Comparison of ENCODE assay signal across 14 mouse cellular contexts in genomic region chr2:40478747-40479662, GRCm38 (mm10).
A peak's percentile ranks its signal among the peaks of the same experiment; 100 is the strongest.
DNase-seq lines count a peak whose midpoint lies in the region; ATAC-seq and TF ChIP-seq lines count a peak whose summit lies in the region.
"Had no signal": no experiment of that assay in that cellular context is flagged by ENCODE, and none has a peak within 500 bp of the region (broad histone marks: within the 10 kb centered on the region; RNA-seq: fewer than 3 reads in every experiment).

No protein-coding gene starts in this region.

- peak; percentile 67 for ATAC-seq in forebrain, embryonic 13.5 days
- peak; percentile 69 for ATAC-seq in kidney, embryonic 15.5 days (replicated peaks; ENCODE audit: low FRiP score)
- no peak for ATAC-seq in megakaryocyte, adult 5-6 weeks (ENCODE audit: poor library complexity, severe bottlenecking)
- ATAC-seq: intestine, embryonic 16.5 days had no signal

- intact Hi-C loops in left cerebral cortex, postnatal 4 days (cut with DNase I) = no loop called here
- intact Hi-C loops in left cerebral cortex, postnatal 10 days (cut with DNase I) = no loop called here

- no peak for TF ChIP-seq POLR2A in thymus, adult 2 months (IDR thresholded peaks at IDR 0.05; ENCODE audit: control insufficient read depth, extremely low read depth, insufficient read depth, low read length, poor library complexity)

- no peak overlapping the region for H3K27ac ChIP-seq in forebrain, embryonic 13.5 days
- H3K27ac ChIP-seq in kidney, embryonic 15.5 days = no peak overlapping the region
- H3K27ac ChIP-seq in thymus, adult 2 months (ENCODE audit: control insufficient read depth, insufficient read depth, low read length) = no peak overlapping the region

- peak; percentile 4 for DNase-seq in left cerebral cortex, postnatal 4 days
- no peak for DNase-seq in left cerebral cortex, postnatal 10 days (ENCODE audit: extremely low spot score in 1 of 2, low spot score in 2 of 2)
- DNase-seq in retina, embryonic 14.5 days (ENCODE audit: low spot score) = peak; percentile 58
- DNase-seq in thymus, adult 2 months = no peak
- no peak for DNase-seq in cerebellum, adult 11 months
- DNase-seq: adrenal gland, adult 2 months; cerebellum, adult 11-12 months; gastrocnemius, postnatal 14 days; lung, adult 18-20 months; thymus, postnatal 36 days had no signal

- no peak overlapping the region for H3K4me3 ChIP-seq in forebrain, embryonic 13.5 days
- H3K4me3 ChIP-seq in kidney, embryonic 15.5 days (replicated peaks) = no peak overlapping the region
- no peak overlapping the region for H3K4me3 ChIP-seq in thymus, adult 2 months (ENCODE audit: control insufficient read depth, insufficient read depth, low read length)

- H3K27me3 ChIP-seq in forebrain, embryonic 13.5 days = no peaks in the 10 kb centered on the region
- no peaks in the 10 kb centered on the region for H3K27me3 ChIP-seq in kidney, embryonic 15.5 days
- H3K27me3 ChIP-seq in thymus, adult 2 months (ENCODE audit: control insufficient read depth, insufficient read depth, low read length) = no peaks in the 10 kb centered on the region

- TF ChIP-seq CTCF in thymus, adult 2 months (IDR thresholded peaks at IDR 0.05; ENCODE audit: borderline replicate concordance, control insufficient read depth, extremely low read depth, insufficient read depth, low read length, poor library complexity) = no peak

- H3K9me3 ChIP-seq in forebrain, embryonic 13.5 days (replicated peaks) = no peaks in the 10 kb centered on the region
- H3K9me3 ChIP-seq in kidney, embryonic 15.5 days (replicated peaks) = no peaks in the 10 kb centered on the region

- H3K36me3 ChIP-seq in forebrain, embryonic 13.5 days (ENCODE audit: poor library complexity, severe bottlenecking) = no peaks in the 10 kb centered on the region
- no peaks in the 10 kb centered on the region for H3K36me3 ChIP-seq in kidney, embryonic 15.5 days
- no peaks in the 10 kb centered on the region for H3K36me3 ChIP-seq in thymus, adult 2 months (ENCODE audit: control insufficient read depth, insufficient read depth, low read length)

- 0 out of 2 replicates have a peak, but pooled peaks cover 7% of the 10 kb centered on the region for H3K4me1 ChIP-seq in forebrain, embryonic 13.5 days
- H3K4me1 ChIP-seq in kidney, embryonic 15.5 days = no peaks in the 10 kb centered on the region
- H3K4me1 ChIP-seq in thymus, adult 2 months (replicated peaks; ENCODE audit: control insufficient read depth, insufficient read depth, low read length) = no peaks in the 10 kb centered on the region

- H3K4me2 ChIP-seq in forebrain, embryonic 13.5 days = no peak overlapping the region
- no peak overlapping the region for H3K4me2 ChIP-seq in kidney, embryonic 15.5 days

- H3K9ac ChIP-seq in forebrain, embryonic 13.5 days = no peak overlapping the region
- H3K9ac ChIP-seq in kidney, embryonic 15.5 days = no peak overlapping the region

- 14% methylated on average over 2 of the region's 2 CpGs for WGBS in forebrain, embryonic 13.5 days
- 66% methylated on average over 2 of the region's 2 CpGs for WGBS in kidney, embryonic 15.5 days
- WGBS in thymus, adult 2 months = 83% methylated on average over 2 of the region's 2 CpGs

Comparison
In these comparisons a context has a peak if more than half of its experiments do, and no peak if none do; other contexts are left out.
1. DNase-seq: peak in left cerebral cortex, postnatal 4 days (single experiment) and retina, embryonic 14.5 days (single experiment); none in left cerebral cortex, postnatal 10 days (0 of 2), thymus, adult 2 months (single experiment) and cerebellum, adult 11 months (single experiment).